Mouse (Mus musculus) small intestine, adult 2 months (tissue): ENCODE data around the gene Gm17720. TPM values are rescaled to one million over a fixed set of nuclear protein-coding genes. Genes with fewer than 3 reads are reported as not detected.

Source experiments
- H3K27ac ChIP-seq: fragments of 200-500 bp; 2 replicates; pipeline ENCODE4 v1.5.1; 2012; ENCODE audit warnings: low read depth, low read length, control low read depth, inconsistent platforms; ENCODE audit not compliant: insufficient read depth
- H3K27me3 ChIP-seq: fragments of 200-500 bp; 2 replicates; pipeline ENCODE4 v1.6.1; 2012; ENCODE audit warnings: mild to moderate bottlenecking, moderate library complexity, low read length, inconsistent platforms; ENCODE audit not compliant: control insufficient read depth, insufficient read depth
- H3K36me3 ChIP-seq: fragments of 200-500 bp; 2 replicates; pipeline ENCODE4 v1.6.1; 2012; ENCODE audit warnings: mild to moderate bottlenecking, low read length, control low read depth, inconsistent platforms; ENCODE audit not compliant: control insufficient read depth, insufficient read depth
- H3K4me1 ChIP-seq: fragments of 200-500 bp; 2 replicates; pipeline ENCODE4 v1.6.1; 2012; ENCODE audit warnings: low read length, inconsistent platforms, mixed read lengths; ENCODE audit not compliant: control insufficient read depth, insufficient read depth, insufficient read length
- H3K4me3 ChIP-seq: fragments of 200-500 bp; 2 replicates; pipeline ENCODE4 v1.5.1; 2012; ENCODE audit warnings: low read depth, mild to moderate bottlenecking, control low read depth, inconsistent platforms, low read length, moderate library complexity
- CTCF ChIP-seq: fragments of 200-500 bp; IDR thresholded peaks from 2 replicates; pipeline ENCODE4 v1.5.1; 2012; ENCODE audit warnings: low read depth, mild to moderate bottlenecking, control low read depth, inconsistent platforms, low read length, moderate library complexity, mixed read lengths; ENCODE audit not compliant: insufficient replicate concordance, insufficient read length; ENCODE audit errors: extremely low read depth
- POLR2A ChIP-seq: fragments of 200-500 bp; IDR thresholded peaks from 2 replicates; pipeline ENCODE4 v1.6.1; 2012; ENCODE audit warnings: low read depth, mild to moderate bottlenecking, control low read depth, inconsistent platforms, low read length, moderate library complexity
- WGBS: fragments of 180-500 bp; shearing (Covaris S2); methylation state at CpG from one replicate; pipeline ENCODE4 v1.1.7; 2018; 5-methylcytosine and 5-hydroxymethylcytosine counted together
- polyA plus RNA-seq: library from polyadenylated mRNA; depleted of rRNA; stranded (reverse); fragments of >200 nt; gene quantifications from 2 replicates; pipeline ENCODE4 v1.2.3, GENCODE M21; 2012; rRNA removed

Gene Gm17720
- not detected in 2 replicates for polyA plus RNA-seq

DNA sequence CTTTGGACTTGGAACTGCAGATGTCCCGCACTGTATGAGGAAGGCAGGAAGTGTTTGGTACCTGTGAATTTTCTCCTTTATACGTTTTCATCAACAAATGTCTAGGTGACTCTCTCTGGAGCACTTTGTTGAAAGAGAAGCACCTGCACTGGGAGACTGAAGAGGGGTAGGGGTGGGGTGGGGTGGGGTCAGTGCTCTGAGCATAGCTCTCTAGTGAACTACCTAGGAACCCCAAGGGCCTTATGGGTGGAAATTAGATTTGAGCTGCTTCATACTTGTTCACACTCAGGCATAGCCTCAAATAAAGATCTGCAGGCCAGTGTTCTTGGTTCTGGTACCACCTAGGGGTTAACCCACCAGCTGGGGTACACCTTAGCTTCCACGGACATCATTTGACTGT, at the start of gene Gm17720:
Gene Gm17720 (minus strand): TSS at position 101 of the 400 bp plus-strand sequence.
- H3K27ac ChIP-seq: no peak within 1 kb of the TSS
- TF ChIP-seq CTCF (no peak), POLR2A (no peak)
- WGBS: 75% methylated on average over 3 of the region's 3 CpGs
- H3K4me1 ChIP-seq: no peaks in the 10 kb centered on the region
- H3K36me3 ChIP-seq: no peaks in the 10 kb centered on the region
- H3K4me3 ChIP-seq: no peak within 1 kb of the TSS
- H3K27me3 ChIP-seq: no peaks in the 10 kb centered on the region

DNA sequence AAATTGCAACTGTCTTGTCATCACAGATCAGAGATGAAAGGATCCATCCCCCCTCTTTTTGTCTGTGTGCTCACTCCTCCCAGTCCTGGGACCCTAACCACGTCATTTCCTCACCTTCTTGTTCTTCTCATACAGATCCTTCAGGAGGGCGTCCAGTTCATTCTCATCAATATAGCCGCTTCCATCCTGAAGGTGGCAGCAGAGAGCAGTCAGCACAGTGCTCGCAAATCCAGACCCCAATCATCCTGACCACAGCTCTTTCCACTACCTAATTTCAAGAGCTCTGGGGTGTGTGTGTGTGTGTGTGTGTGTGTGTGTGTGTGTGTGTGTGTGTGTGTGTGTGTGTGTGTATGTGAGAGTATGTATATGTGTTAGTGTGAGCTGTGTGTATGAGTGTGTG, 43.0 kb upstream of the Gm17720 start:
- under 1% methylated on average over 4 of the region's 4 CpGs for WGBS
- TF ChIP-seq POLR2A (no peak), CTCF (peak; percentile 70; the same call in 1 of the 2 replicates)

DNA sequence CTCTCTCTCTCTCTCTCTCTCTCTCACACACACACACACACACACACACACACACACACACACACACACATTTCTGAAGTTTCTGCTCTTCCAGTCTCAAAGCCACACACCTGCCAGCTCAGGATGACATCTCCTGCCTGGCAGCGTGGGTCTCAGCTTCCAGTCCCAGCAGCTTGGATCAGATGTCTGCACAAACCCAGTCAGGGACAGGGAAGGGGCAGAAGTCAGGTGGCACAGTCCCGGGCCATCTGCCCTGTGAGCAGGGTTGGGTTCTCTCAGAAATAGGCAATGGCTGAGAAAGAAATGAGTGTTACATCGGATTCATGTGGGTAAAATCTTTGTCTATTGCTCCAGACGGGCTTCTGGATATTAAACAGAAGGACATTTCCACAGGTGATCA, 38.2 kb upstream of the Gm17720 start:
- no peak for TF ChIP-seq POLR2A
- no peak for TF ChIP-seq CTCF
- no peaks in the 10 kb centered on the region for H3K36me3 ChIP-seq
- no peaks in the 10 kb centered on the region for H3K27me3 ChIP-seq
- H3K4me3 ChIP-seq: no peak overlapping the region
- H3K4me1 ChIP-seq: no peaks in the 10 kb centered on the region
- WGBS: 52% methylated on average over 4 of the region's 4 CpGs
- no peak overlapping the region for H3K27ac ChIP-seq

More for the DNA sequence above, 43.0 kb upstream of the Gm17720 start:
- H3K36me3 ChIP-seq: no peaks in the 10 kb centered on the region
- no peak overlapping the region for H3K4me3 ChIP-seq
- no peaks in the 10 kb centered on the region for H3K27me3 ChIP-seq
- H3K4me1 ChIP-seq: no peaks in the 10 kb centered on the region
- no peak overlapping the region for H3K27ac ChIP-seq

DNA sequence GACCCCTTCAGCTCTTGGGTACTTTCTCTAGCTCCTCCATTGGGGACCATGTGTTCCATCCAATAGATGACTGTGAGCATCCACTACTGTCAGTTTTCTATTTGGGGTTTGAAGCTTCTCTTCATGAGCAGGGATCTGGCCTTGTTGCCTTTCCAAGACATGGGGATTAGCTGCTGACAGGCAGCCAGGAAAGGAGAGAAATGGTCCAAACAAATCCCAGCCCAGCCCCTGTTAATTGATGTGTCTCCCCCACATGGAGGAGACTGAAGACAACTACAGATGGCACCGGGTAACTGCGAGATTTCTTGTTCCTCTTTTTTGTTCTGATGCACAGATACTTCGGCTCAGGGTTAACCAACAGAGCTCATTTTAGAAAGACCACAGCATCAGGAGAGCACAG, 37.6 kb upstream of the Gm17720 start:
- WGBS: 64% methylated on average over 3 of the region's 3 CpGs
- no peaks in the 10 kb centered on the region for H3K36me3 ChIP-seq
- H3K27me3 ChIP-seq: no peaks in the 10 kb centered on the region
- H3K4me3 ChIP-seq: no peak overlapping the region
- TF ChIP-seq CTCF (no peak), POLR2A (no peak)
- no peak overlapping the region for H3K27ac ChIP-seq
- H3K4me1 ChIP-seq: no peaks in the 10 kb centered on the region

DNA sequence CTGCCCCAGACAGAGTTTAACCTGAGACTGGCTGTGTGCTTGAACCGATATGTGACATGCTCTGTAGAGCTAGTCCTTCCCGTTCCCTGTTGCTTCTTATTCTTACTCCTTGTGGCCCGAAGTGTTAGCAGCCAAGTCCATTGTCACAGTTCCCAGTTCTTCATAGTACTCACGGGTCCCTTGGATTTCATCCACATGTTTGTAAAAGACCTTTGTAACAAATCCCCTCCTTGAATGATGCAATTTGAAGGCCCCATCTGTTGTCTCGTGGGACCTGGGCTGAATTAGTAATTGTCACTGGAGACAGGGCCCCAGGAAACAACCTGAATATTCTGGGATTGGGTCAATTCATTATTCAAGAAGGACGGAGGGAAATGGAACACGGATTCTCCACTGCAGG, 33.0 kb upstream of the Gm17720 start:
- TF ChIP-seq CTCF (no peak), POLR2A (no peak)
- WGBS: 61% methylated on average over 7 of the region's 7 CpGs
- Histone ChIP-seq H3K27me3 (no peaks in the 10 kb centered on the region), H3K27ac (no peak overlapping the region), H3K4me1 (no peaks in the 10 kb centered on the region), H3K36me3 (no peaks in the 10 kb centered on the region), H3K4me3 (no peak overlapping the region)

DNA sequence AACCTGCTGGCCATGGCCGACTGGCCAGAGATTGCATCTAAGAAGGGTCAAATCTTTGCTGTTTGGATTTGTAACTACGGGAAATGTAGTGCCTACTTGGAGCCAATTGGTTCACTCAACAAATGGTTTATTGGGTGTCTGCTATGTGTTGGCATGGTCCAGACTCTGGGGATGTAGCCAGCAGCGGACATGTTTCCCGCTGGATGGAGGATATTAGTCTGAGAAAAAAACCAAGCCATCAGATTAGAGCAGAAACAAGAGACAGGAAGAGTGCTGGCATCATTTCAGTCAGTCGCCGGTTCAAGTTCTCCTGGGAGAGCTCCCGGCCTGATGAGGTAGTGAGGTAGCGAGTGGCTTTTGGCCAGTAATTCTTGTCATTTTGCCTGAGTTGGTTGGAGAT, 31.7 kb upstream of the Gm17720 start:
- no peak overlapping the region for H3K4me3 ChIP-seq
- no peaks in the 10 kb centered on the region for H3K27me3 ChIP-seq
- H3K4me1 ChIP-seq: no peaks in the 10 kb centered on the region
- no peaks in the 10 kb centered on the region for H3K36me3 ChIP-seq
- H3K27ac ChIP-seq: no peak overlapping the region
- WGBS: 87% methylated on average over 8 of the region's 8 CpGs
- TF ChIP-seq POLR2A (no peak), CTCF (no peak)

DNA sequence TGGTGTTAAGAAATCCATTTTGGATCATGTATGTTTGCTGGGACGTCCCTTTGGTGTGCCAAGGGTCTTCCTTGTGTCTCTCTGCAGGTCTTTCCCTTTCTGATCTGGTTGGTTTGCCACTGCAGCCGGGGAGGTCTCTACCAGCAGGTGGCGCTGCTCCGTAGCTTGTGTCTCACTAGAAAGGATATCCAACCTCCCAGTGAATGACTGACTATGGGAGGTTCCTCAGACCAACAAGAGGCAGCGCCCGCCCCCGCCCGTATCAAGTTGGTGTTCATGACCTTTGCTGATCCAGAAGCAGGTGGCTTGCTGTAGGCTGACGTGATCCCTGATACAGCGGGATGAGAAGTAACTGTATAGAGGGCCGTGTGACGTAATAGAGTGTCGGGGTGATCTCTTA, 28.0 kb upstream of the Gm17720 start:
- Histone ChIP-seq H3K27me3 (no peaks in the 10 kb centered on the region), H3K36me3 (no peaks in the 10 kb centered on the region), H3K27ac (no peak overlapping the region), H3K4me1 (no peaks in the 10 kb centered on the region), H3K4me3 (no peak overlapping the region)
- WGBS: 10% methylated on average over 13 of the region's 13 CpGs
- peak; percentile 94; the same call in 1 of the 2 replicates for TF ChIP-seq CTCF
- no peak for TF ChIP-seq POLR2A

DNA sequence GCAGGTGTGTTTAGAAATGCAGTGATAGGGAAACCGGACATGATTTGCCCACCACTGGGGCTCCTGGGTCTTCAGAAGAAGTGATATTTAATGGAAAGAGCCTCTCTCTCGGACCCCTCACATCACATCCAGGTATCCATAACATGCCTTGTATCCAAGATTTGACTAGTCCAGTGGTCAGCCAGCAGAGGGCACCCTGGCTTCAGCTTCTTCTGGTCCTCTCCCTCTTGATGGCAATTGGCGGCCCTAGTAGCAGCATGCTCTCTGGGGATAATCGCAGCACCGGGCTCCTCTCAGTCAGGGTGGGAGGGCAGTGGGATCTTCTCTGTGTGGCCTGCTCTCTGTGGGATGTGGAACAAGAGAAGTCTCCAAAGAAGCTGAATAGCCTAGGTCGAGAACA, 17.2 kb upstream of the Gm17720 start:
- Histone ChIP-seq H3K27me3 (no peaks in the 10 kb centered on the region), H3K4me3 (no peak overlapping the region), H3K4me1 (no peaks in the 10 kb centered on the region), H3K27ac (no peak overlapping the region), H3K36me3 (no peaks in the 10 kb centered on the region)
- WGBS: 41% methylated on average over 6 of the region's 6 CpGs
- TF ChIP-seq CTCF: peak; percentile 23; the same call in 1 of the 2 replicates
- TF ChIP-seq POLR2A: no peak
